Mouse (Mus musculus) lung, embryonic 16.5 days (tissue): ENCODE measurements around the gene B230307C23Rik. TPM values are rescaled to one million over a fixed set of nuclear protein-coding genes. Genes with fewer than 3 reads are reported as not detected.
"Not testable (repeated sequence)": the region's sequence is repeated elsewhere in the genome, so short reads cannot be mapped to it uniquely, and the experiment has no call there.

Experiments
- ATAC-seq: fragments of 200-750 bp; cut with Nextera tagmentation; 2 replicates; pipeline ENCODE4 v1.8.0; 2017; ENCODE audit warnings: low read depth, mild to moderate bottlenecking, moderate library complexity
- H3K27ac ChIP-seq: fragments of 300-500 bp; sonication (generic); 2 replicates; pipeline ENCODE4 v1.5.1; 2014; ENCODE audit warnings: mild to moderate bottlenecking, control low read depth, low read length
- H3K27me3 ChIP-seq: fragments of 300-500 bp; sonication (generic); 2 replicates; pipeline ENCODE4 v1.6.1; 2014; ENCODE audit warnings: low read depth, low read length, mixed read lengths; ENCODE audit not compliant: control insufficient read depth, insufficient read depth
- H3K36me3 ChIP-seq: fragments of 300-500 bp; sonication (generic); 2 replicates; pipeline ENCODE4 v1.6.1; 2014; ENCODE audit warnings: low read length; ENCODE audit not compliant: control insufficient read depth, insufficient read depth
- H3K4me1 ChIP-seq: fragments of 300-500 bp; sonication (generic); replicated peaks from 2 replicates; pipeline ENCODE4 v1.6.1; 2014; ENCODE audit warnings: low read length, mixed read lengths; ENCODE audit not compliant: control insufficient read depth, insufficient read depth
- H3K4me2 ChIP-seq: fragments of 300-500 bp; sonication (generic); 2 replicates; pipeline ENCODE4 v1.6.1; 2014; ENCODE audit warnings: low read depth, low read length, control low read depth
- H3K4me3 ChIP-seq: fragments of 300-500 bp; sonication (generic); 2 replicates; pipeline ENCODE4 v1.5.1; 2014; ENCODE audit warnings: mild to moderate bottlenecking, low read length, control low read depth
- H3K9ac ChIP-seq: fragments of 300-500 bp; sonication (generic); 2 replicates; pipeline ENCODE4 v1.6.1; 2014; ENCODE audit warnings: low read length, control low read depth
- H3K9me3 ChIP-seq: fragments of 300-500 bp; sonication (generic); 2 replicates; pipeline ENCODE4 v1.6.1; 2016; ENCODE audit warnings: low read length; ENCODE audit not compliant: control insufficient read depth
- WGBS: fragments of 180-500 bp; shearing (Covaris S2); extraction: QIAGEN DNeasy Blood & Tissue Kit; methylation state at CpG from one replicate; pipeline ENCODE4 v1.1.7; 2014; 5-methylcytosine and 5-hydroxymethylcytosine counted together
- polyA plus RNA-seq: library from polyadenylated mRNA; unstranded; fragments of >200 nt; fragmentation: Nextera tagmentation; extraction: Ambion mirVana; gene quantifications from 2 replicates; pipeline ENCODE4 v1.2.1, GENCODE M21; 2015

The B230307C23Rik gene
- polyA plus RNA-seq, 1 experiment from 2014 or later: 19.5 TPM

DNA sequence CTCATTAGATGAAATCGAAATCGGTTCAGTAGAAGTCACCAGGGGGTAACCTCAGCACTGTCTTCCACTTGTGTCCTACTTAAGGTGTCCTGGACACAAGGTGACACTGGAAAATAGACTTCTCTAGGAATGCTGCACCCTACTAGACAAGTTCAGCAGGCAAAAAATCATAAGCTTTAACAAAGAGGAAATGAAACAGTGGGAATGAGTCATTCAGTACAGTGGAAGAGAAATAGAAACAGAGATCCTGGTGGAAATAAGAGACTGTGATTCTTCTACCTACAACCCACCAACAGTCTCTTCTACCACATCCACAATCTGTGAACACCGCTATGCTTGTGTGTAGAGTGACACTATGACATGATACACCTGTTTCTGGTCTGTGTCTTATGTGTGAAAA is 4.6 kb upstream of the B230307C23Rik start:
- not testable (repeated sequence) for H3K4me3 ChIP-seq, H3K4me2 ChIP-seq, H3K27me3 ChIP-seq, H3K27ac ChIP-seq, H3K9ac ChIP-seq, H3K9me3 ChIP-seq, H3K36me3 ChIP-seq, ATAC-seq, H3K4me1 ChIP-seq
- WGBS: 68% methylated on average over 3 of the region's 3 CpGs

- 22% methylated on average over 1 of the region's 1 CpGs for WGBS
- H3K36me3 ChIP-seq: no peaks in the 10 kb centered on the region; the same call in 1 of the 2 replicates
- peak overlapping the region; percentile 87; the same call in 1 of the 2 replicates for H3K27ac ChIP-seq
- H3K9me3 ChIP-seq: 0 out of 2 replicates have a peak, but pooled peaks cover 3% of the 10 kb centered on the region
- H3K4me3 ChIP-seq: peak overlapping the region; percentile 51
- no peak for ATAC-seq
- peak overlapping the region; percentile 69 for H3K9ac ChIP-seq
- H3K4me2 ChIP-seq: peak overlapping the region; percentile 71
- no peaks in the 10 kb centered on the region for H3K27me3 ChIP-seq
- peaks cover 14% of the 10 kb centered on the region for H3K4me1 ChIP-seq
These were observed 1.1 kb upstream of the B230307C23Rik start for GRCm38 (mm10) chr16:97995849-97996615.

DNA sequence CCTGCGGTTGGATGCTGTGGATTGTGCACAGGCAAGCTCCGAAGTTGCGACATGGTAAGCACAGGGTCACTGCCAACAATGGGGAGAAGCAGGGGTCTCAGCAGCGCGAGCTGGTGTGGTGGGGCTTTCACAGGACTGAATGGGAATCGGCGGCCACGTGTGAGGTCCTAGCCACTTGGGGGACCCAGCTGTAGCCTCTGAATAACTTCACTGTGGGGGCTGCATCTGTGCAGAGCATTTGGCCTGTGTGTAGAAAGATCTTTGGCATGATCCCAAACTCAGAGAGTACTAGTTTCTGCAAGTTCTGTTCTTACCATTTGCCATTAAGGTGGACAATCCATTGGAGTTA is 242 bp downstream of the B230307C23Rik start:
- not testable (repeated sequence) for H3K27me3 ChIP-seq, H3K9me3 ChIP-seq, H3K36me3 ChIP-seq
- WGBS: 0% methylated on average over 8 of the region's 8 CpGs
- peak; percentile 58 for ATAC-seq
- Histone ChIP-seq H3K9ac (peak overlapping the region; percentile 69), H3K27ac (peak overlapping the region; percentile 87), H3K4me1 (peaks cover 14% of the 10 kb centered on the region), H3K4me3 (peak overlapping the region; percentile 51), H3K4me2 (peak overlapping the region; percentile 71)

GRCm38 (mm10) chr16:98022081-98022480 is 25.0 kb downstream of the B230307C23Rik start:
- 91% methylated on average over 3 of the region's 3 CpGs for WGBS
- Histone ChIP-seq H3K36me3 (no peaks in the 10 kb centered on the region; the same call in 1 of the 2 replicates), H3K9ac (no peak overlapping the region), H3K4me3 (no peak overlapping the region), H3K4me1 (no peaks in the 10 kb centered on the region), H3K27me3 (no peaks in the 10 kb centered on the region), H3K9me3 (no peaks in the 10 kb centered on the region; the same call in 1 of the 2 replicates), H3K4me2 (no peak overlapping the region), H3K27ac (no peak overlapping the region)
- no peak for ATAC-seq

- no peaks in the 10 kb centered on the region; the same call in 1 of the 2 replicates for H3K36me3 ChIP-seq
- no peak overlapping the region for H3K9ac ChIP-seq
- H3K4me3 ChIP-seq: no peak overlapping the region
- no peaks in the 10 kb centered on the region for H3K4me1 ChIP-seq
- H3K9me3 ChIP-seq: no peaks in the 10 kb centered on the region; the same call in 1 of the 2 replicates
- no peak overlapping the region for H3K4me2 ChIP-seq
- no peak overlapping the region for H3K27ac ChIP-seq
- ATAC-seq: no peak
- WGBS: 83% methylated on average over 2 of the region's 2 CpGs
- no peaks in the 10 kb centered on the region for H3K27me3 ChIP-seq
These were observed 25.7 kb downstream of the B230307C23Rik start for GRCm38 (mm10) chr16:98022657-98023345.

GRCm38 (mm10) chr16:98026186-98026585 is 29.1 kb downstream of the B230307C23Rik start:
- WGBS: 82% methylated on average over 8 of the region's 8 CpGs
- H3K9me3 ChIP-seq, H3K4me3 ChIP-seq, ATAC-seq, H3K9ac ChIP-seq, H3K27me3 ChIP-seq, H3K27ac ChIP-seq, H3K4me2 ChIP-seq, H3K4me1 ChIP-seq, H3K36me3 ChIP-seq: not testable (repeated sequence)

GRCm38 (mm10) chr16:98034971-98035370 is 37.9 kb downstream of the B230307C23Rik start:
- H3K9me3 ChIP-seq, H3K27ac ChIP-seq, H3K4me1 ChIP-seq, H3K4me2 ChIP-seq, H3K4me3 ChIP-seq, H3K27me3 ChIP-seq, H3K9ac ChIP-seq, H3K36me3 ChIP-seq, ATAC-seq: not testable (repeated sequence)
- WGBS: 95% methylated on average over 2 of the region's 2 CpGs

DNA sequence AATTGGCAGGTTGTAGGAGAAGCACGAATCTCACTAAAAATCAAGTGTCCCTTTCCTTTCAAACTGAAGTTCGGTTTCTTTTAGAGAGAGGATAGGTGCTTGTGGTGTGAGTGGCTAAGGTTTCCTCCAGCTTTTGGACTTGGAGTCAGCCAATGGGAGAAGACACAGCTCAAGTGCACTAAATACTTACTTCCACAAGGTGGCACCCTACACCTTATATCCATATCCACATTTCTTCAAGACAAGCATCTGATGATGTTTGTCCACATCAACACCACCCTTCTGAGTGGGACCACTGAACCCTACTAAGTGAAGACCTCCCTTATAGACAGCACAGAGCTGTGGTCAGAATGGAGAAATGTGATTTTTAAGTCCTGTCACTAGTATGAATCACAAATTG is 44.6 kb downstream of the B230307C23Rik start:
- H3K4me1 ChIP-seq: no peaks in the 10 kb centered on the region
- 77% methylated on average over 2 of the region's 2 CpGs for WGBS
- no peak for ATAC-seq

DNA sequence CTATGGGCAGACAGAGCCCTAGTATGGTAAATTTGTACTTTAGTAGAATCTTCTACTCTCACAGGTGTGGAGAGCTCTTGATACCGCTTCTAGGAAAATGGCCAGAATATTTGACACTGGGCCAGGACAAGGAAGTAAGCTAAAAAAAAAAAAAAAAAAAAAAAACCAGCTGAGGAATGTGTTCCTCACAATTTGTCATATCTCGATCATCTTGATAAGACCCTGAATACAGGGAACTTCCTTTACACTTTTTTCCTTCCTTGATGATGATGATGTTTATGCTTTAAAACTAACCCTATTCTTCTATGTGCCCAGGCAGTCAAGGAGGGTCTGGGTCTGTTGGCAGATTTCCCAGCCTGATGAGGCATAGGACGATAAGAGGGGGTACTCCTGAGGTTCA is 82.3 kb downstream of the B230307C23Rik start:
- not testable (repeated sequence) for H3K9ac ChIP-seq, H3K27me3 ChIP-seq, H3K4me3 ChIP-seq, ATAC-seq, H3K36me3 ChIP-seq, H3K9me3 ChIP-seq, H3K27ac ChIP-seq, H3K4me1 ChIP-seq, H3K4me2 ChIP-seq
- WGBS: 52% methylated on average over 3 of the region's 3 CpGs

More for the DNA sequence above, 44.6 kb downstream of the B230307C23Rik start:
- no peaks in the 10 kb centered on the region for H3K27me3 ChIP-seq
- no peak overlapping the region for H3K4me2 ChIP-seq
- no peaks in the 10 kb centered on the region for H3K36me3 ChIP-seq
- no peak overlapping the region for H3K27ac ChIP-seq
- H3K4me3 ChIP-seq: no peak overlapping the region
- H3K9me3 ChIP-seq: no peaks in the 10 kb centered on the region
- H3K9ac ChIP-seq: no peak overlapping the region
